Mouse (Mus musculus) neural tube, embryonic 15.5 days (tissue): Measurements from ENCODE around the gene Cradd. TPM values are rescaled to one million over a fixed set of nuclear protein-coding genes. Genes with fewer than 3 reads are reported as not detected.

Source experiments
- ATAC-seq: fragments of 200-750 bp; cut with Nextera tagmentation; 2 replicates; pipeline ENCODE4 v1.8.0; 2017; ENCODE audit warnings: mild to moderate bottlenecking, moderate TSS enrichment, moderate library complexity; ENCODE audit not compliant: low FRiP score
- H3K27ac ChIP-seq: fragments of 300-500 bp; sonication (generic); replicated peaks from 2 replicates; pipeline ENCODE4 v1.5.1; 2015; ENCODE audit warnings: mild to moderate bottlenecking, inconsistent platforms
- H3K27me3 ChIP-seq: fragments of 300-500 bp; sonication (generic); replicated peaks from 2 replicates; pipeline ENCODE4 v1.6.1; 2015; ENCODE audit warnings: inconsistent platforms
- H3K36me3 ChIP-seq: fragments of 300-500 bp; sonication (generic); 2 replicates; pipeline ENCODE4 v1.6.1; 2015; ENCODE audit warnings: inconsistent platforms
- H3K4me1 ChIP-seq: fragments of 300-500 bp; sonication (generic); 2 replicates; pipeline ENCODE4 v1.6.1; 2015; ENCODE audit warnings: inconsistent platforms
- H3K4me2 ChIP-seq: fragments of 300-500 bp; sonication (generic); 2 replicates; pipeline ENCODE4 v1.6.1; 2015; ENCODE audit warnings: inconsistent platforms, mild to moderate bottlenecking, moderate library complexity
- H3K4me3 ChIP-seq: fragments of 300-500 bp; sonication (generic); replicated peaks from 2 replicates; pipeline ENCODE4 v1.5.1; 2015; ENCODE audit warnings: mild to moderate bottlenecking, inconsistent platforms
- H3K9ac ChIP-seq: fragments of 300-500 bp; sonication (generic); replicated peaks from 2 replicates; pipeline ENCODE4 v1.6.1; 2015; ENCODE audit warnings: mild to moderate bottlenecking, inconsistent platforms
- H3K9me3 ChIP-seq: fragments of 300-500 bp; sonication (generic); replicated peaks from 2 replicates; pipeline ENCODE4 v1.6.1; 2016; ENCODE audit warnings: inconsistent platforms
- WGBS: fragments of 180-500 bp; shearing (Covaris S2); methylation state at CpG from one replicate; pipeline ENCODE4 v1.1.7; 2015; ENCODE audit warnings: mixed read lengths; 5-methylcytosine and 5-hydroxymethylcytosine counted together
- polyA plus RNA-seq: library from polyadenylated mRNA; unstranded; fragments of >200 nt; fragmentation: Nextera tagmentation; extraction: Ambion mirVana; gene quantifications from 2 replicates; pipeline ENCODE4 v1.2.1, GENCODE M21; 2015

The Cradd gene
- polyA plus RNA-seq, 1 experiment from 2014 or later, result 8.2 TPM

DNA sequence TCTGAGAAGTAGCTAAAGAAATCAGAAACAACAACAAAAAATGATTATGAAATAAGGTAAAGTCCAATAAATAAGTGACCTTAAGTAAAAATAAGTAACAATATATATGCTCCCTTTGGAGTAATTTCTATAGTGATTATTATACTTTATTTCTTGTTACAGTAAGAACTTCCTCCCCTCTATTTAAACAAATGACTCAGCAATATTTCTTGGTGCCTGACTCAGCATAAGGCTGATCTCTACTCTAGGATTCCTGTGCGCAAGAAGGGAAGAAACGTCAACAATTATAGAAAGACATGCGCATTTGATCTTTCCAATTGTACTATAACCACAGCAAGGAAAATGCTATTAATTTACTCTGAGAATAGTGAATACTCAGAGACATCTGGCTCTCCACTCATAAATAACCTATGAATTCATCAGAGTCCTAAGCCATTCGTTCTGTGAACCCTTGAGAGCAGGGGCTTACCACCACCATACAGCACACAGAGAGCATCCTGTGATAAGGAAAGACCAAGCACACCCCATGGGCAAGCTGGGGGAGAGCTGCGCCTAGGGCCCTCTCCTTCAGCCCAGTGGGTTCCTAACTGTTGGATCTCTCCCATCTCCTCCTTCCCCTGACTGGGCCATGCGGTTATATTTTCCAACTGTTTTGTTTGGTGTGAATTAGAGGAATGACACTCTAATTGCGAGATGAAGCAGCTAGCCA, 113.1 kb downstream of the Cradd start:
- WGBS, result 76% methylated on average over 7 of the region's 7 CpGs
- ATAC-seq, result no peak
- no peak overlapping the region for H3K27ac ChIP-seq

DNA sequence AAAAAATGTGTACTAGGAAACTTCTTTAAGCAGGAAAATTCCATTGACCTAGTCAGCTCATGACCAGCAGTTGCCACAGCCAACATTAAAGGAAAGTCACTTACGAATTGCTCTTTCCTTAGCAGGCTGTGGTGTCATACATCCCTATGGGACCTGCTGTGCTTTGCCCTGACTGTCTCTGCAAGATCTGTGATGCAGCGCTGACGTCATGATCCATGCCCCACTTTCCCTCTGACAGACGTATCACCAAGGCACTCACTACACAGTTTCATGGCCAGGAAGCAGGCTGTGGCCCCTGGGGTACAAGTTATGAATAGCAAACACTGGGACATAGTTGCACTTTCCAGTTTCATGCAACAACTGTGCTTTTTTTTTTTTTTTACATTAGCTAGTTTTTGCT, 113.8 kb downstream of the Cradd start:
- Histone ChIP-seq H3K4me3 (no peak overlapping the region), H3K9me3 (no peaks in the 10 kb centered on the region), H3K27me3 (no peaks in the 10 kb centered on the region), H3K4me1 (no peaks in the 10 kb centered on the region), H3K27ac (no peak overlapping the region), H3K36me3 (no peaks in the 10 kb centered on the region), H3K4me2 (no peak overlapping the region), H3K9ac (no peak overlapping the region)
- no peak for ATAC-seq
- 72% methylated on average over 4 of the region's 4 CpGs for WGBS

More for the DNA sequence above, 113.1 kb downstream of the Cradd start:
- no peak overlapping the region for H3K4me3 ChIP-seq
- H3K4me2 ChIP-seq, result no peak overlapping the region
- no peaks in the 10 kb centered on the region for H3K4me1 ChIP-seq
- H3K27me3 ChIP-seq, result no peaks in the 10 kb centered on the region
- no peaks in the 10 kb centered on the region for H3K9me3 ChIP-seq
- no peak overlapping the region for H3K9ac ChIP-seq
- H3K36me3 ChIP-seq, result no peaks in the 10 kb centered on the region

DNA sequence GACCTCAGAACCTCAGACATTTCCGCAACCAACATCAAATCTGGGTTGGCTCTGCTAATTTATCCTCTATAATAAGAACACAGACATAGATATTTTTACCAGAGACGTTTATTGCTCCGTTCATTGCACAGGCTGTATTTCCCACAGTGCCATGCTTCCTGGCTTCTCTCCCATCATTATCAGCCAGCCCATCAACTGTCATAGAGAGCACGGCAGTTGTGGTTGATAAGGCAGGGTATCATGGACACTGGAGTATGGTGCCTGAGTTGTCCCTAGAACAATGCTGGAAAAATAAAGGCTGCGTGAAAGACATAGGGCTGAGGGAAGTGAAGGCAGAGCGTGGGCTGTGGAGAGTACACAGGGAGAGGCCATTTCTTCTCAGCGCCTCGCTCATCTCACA, 116.5 kb downstream of the Cradd start:
- Histone ChIP-seq H3K27me3 (no peaks in the 10 kb centered on the region), H3K27ac (no peak overlapping the region), H3K9me3 (no peaks in the 10 kb centered on the region), H3K36me3 (no peaks in the 10 kb centered on the region), H3K4me1 (no peaks in the 10 kb centered on the region), H3K9ac (no peak overlapping the region), H3K4me2 (no peak overlapping the region), H3K4me3 (no peak overlapping the region)
- 81% methylated on average over 8 of the region's 8 CpGs for WGBS
- no peak for ATAC-seq

DNA sequence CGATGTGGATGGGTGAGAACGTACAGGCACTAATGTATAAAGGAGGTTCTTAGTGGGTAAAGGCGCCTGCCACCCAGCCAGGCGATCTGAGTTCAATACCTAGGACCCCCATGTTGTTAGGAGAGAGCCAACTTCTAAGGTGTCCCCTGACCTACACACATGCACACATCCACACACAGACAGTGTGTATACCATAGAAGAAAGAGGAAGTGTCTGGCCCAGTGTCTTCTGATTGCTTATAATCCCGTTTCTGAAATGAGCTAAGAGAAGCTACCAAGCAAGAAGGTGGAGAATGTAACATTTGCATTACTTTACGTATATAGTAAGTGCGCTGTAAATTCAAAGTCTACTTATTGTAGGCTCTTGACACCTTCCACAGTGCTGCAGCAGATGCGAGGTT, 122.4 kb downstream of the Cradd start:
- Histone ChIP-seq H3K4me3 (no peak overlapping the region), H3K9me3 (no peaks in the 10 kb centered on the region), H3K27ac (no peak overlapping the region), H3K36me3 (no peaks in the 10 kb centered on the region), H3K27me3 (no peaks in the 10 kb centered on the region), H3K9ac (no peak overlapping the region), H3K4me1 (peaks cover 8% of the 10 kb centered on the region; the same call in 1 of the 2 replicates), H3K4me2 (no peak overlapping the region)
- 86% methylated on average over 8 of the region's 8 CpGs for WGBS
- no peak for ATAC-seq

DNA sequence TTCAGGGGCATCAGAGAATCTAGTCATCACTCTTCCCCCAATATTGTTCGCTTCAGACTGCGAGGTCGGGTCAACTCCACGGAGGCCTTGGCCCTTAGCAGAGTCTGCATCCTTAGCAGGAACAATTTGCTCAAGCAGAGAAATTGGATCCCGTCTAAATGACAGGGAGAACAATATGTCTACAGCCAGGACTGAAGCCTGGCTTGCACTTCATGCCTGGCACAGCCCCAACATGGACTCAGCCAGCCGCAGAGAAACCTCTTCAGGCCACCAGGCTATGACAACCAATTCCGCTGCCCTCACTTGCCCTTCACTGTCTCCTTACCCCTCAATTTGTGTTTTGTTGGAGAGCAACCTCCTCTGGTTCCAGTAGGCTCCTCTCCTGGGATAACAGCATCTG, 123.6 kb downstream of the Cradd start:
- H3K4me2 ChIP-seq, result no peak overlapping the region
- WGBS, result 55% methylated on average over 7 of the region's 7 CpGs
- peaks cover 8% of the 10 kb centered on the region; the same call in 1 of the 2 replicates for H3K4me1 ChIP-seq
- no peaks in the 10 kb centered on the region for H3K27me3 ChIP-seq
- no peaks in the 10 kb centered on the region for H3K36me3 ChIP-seq
- no peaks in the 10 kb centered on the region for H3K9me3 ChIP-seq
- ATAC-seq, result no peak
- no peak overlapping the region for H3K4me3 ChIP-seq
- no peak overlapping the region for H3K9ac ChIP-seq
- no peak overlapping the region for H3K27ac ChIP-seq

DNA sequence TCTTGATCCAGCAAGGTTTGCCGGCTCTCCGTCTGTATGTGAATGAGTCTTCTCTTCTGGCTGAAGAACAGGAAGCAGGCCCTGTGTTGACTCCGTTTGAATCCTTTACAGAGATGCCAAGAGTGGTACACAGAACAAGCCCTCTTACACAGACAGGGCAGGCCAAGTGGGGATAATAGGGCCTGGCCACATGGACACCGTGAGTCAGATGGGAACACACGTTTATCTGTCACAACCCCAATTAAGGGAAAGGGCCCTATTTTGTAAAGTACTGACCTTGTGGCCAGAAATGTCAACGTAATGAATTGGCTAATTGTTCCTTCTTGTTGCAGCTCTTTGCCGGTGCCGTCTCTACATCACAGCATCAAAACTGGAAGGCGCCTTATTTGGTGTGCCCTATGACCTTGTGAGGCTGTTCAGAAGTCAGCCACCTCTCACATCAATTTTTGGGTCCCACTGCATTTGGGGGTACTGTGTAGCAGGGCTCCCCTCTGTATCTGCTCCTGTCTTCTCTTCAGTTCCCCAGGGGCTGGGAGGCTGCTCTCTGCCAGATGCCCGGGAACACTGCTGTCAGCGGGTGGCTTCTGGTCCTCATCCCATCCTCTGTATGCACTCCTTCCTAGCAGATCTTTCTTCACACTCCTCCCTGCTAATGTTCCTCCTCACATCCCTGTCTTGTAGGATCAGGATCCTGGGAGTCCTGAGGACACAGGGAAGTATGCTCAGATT, 124.2 kb downstream of the Cradd start:
- ATAC-seq, result no peak
- H3K9me3 ChIP-seq, result no peaks in the 10 kb centered on the region
- H3K36me3 ChIP-seq, result no peaks in the 10 kb centered on the region
- H3K4me1 ChIP-seq, result peaks cover 12% of the 10 kb centered on the region; the same call in 1 of the 2 replicates
- H3K4me2 ChIP-seq, result no peak overlapping the region
- H3K4me3 ChIP-seq, result no peak overlapping the region
- WGBS, result 52% methylated on average over 11 of the region's 11 CpGs
- no peaks in the 10 kb centered on the region for H3K27me3 ChIP-seq
- H3K9ac ChIP-seq, result no peak overlapping the region
- H3K27ac ChIP-seq, result no peak overlapping the region

DNA sequence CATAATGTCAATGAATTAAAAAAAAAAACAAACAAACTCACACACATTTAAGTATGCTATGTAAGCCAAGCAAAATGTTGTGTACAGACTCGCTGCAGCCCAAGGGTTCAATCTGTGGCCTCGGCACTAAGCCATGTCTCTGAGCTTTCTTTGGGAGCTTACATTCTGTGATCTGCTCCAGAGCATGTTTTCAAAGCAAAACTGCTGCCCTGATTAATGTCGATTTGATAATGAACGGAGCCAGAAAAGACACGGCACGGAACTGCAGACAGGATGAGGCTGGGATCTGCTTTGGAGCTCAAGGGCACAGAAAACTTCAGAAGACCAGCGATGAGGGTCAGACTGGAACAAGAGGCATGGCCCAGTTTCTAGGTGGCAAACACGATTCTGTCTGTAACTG, 126.6 kb downstream of the Cradd start:
- Histone ChIP-seq H3K27me3 (no peaks in the 10 kb centered on the region), H3K4me3 (no peak overlapping the region), H3K9ac (no peak overlapping the region), H3K36me3 (no peaks in the 10 kb centered on the region), H3K9me3 (no peaks in the 10 kb centered on the region), H3K4me1 (peaks cover 20% of the 10 kb centered on the region; the same call in 1 of the 2 replicates), H3K27ac (no peak overlapping the region), H3K4me2 (no peak overlapping the region)
- 87% methylated on average over 8 of the region's 8 CpGs for WGBS
- no peak for ATAC-seq

DNA sequence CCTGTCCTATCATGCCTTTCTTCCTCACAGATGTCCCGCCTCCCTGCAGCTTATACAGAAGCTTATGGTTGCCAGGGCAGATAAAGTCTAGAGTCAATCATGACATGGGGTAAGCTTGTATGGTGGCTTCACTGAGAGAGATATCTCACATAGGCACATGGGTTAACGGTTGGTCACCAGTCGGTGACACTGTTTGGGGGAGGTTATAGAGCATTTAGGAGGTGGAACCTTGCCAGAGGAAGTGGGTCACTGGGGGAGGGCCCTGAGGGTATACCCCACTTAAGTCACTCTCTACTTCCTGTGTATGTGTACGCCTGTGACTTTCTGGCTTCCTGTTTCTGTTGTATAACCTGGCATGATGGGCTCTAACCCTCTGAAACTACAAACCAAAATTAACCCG, 128.2 kb downstream of the Cradd start:
- Histone ChIP-seq H3K9ac (no peak overlapping the region), H3K4me1 (peaks cover 25% of the 10 kb centered on the region; the same call in 1 of the 2 replicates), H3K9me3 (no peaks in the 10 kb centered on the region), H3K27me3 (no peaks in the 10 kb centered on the region), H3K36me3 (no peaks in the 10 kb centered on the region), H3K4me2 (no peak overlapping the region), H3K27ac (no peak overlapping the region), H3K4me3 (no peak overlapping the region)
- 90% methylated on average over 5 of the region's 5 CpGs for WGBS
- no peak for ATAC-seq

DNA sequence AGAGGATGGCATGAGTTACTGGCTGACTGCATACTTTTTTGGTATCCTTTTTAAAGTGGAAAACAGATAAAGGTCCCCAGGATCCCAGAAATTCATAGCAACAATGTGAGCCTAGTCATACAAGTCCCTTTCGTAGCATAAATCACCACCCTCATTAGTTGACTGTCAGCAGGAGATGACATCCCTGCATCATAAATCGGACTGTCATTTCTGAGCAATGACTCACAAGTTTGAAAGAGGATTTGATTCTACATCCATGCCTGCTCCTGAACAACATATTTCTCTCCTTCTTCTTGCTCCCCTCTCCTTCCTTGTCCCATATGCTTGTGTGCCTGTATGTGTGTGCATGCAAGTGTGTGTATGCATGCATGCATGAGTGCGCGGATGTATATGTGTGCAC, 129.2 kb downstream of the Cradd start:
- H3K4me1 ChIP-seq, result peaks cover 26% of the 10 kb centered on the region; the same call in 1 of the 2 replicates
- no peaks in the 10 kb centered on the region for H3K36me3 ChIP-seq

DNA sequence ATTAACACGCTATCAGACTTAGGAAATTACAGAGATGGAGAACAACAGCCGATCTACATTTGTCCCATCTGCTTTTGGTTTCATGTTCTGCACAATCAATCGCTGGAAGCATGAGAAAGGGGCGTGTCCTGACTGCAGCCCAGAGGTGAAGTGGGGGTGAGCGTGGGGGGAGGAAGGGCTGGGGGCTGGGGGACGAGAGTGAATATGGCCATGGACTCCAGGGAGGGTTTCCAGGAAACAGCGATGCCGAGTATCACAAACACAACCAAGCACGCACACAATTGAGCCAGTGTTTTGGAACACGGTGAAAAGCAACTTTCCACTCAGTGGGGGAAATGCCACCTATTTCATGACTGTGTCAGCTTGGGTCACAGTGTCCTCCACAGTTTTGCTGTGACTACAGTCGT, 130.1 kb downstream of the Cradd start:
- Histone ChIP-seq H3K36me3 (no peaks in the 10 kb centered on the region), H3K4me1 (peaks cover 22% of the 10 kb centered on the region; the same call in 1 of the 2 replicates), H3K27ac (no peak overlapping the region), H3K4me3 (no peak overlapping the region), H3K9me3 (no peaks in the 10 kb centered on the region), H3K9ac (no peak overlapping the region), H3K4me2 (peak overlapping the region; percentile 27), H3K27me3 (no peaks in the 10 kb centered on the region)
- no peak for ATAC-seq
- WGBS, result 53% methylated on average over 11 of the region's 11 CpGs

More for the DNA sequence above, 129.2 kb downstream of the Cradd start:
- Histone ChIP-seq H3K4me2 (no peak overlapping the region), H3K27me3 (no peaks in the 10 kb centered on the region), H3K9me3 (no peaks in the 10 kb centered on the region), H3K27ac (no peak overlapping the region), H3K4me3 (no peak overlapping the region), H3K9ac (no peak overlapping the region)
- ATAC-seq, result no peak
- WGBS, result 95% methylated on average over 4 of the region's 4 CpGs

DNA sequence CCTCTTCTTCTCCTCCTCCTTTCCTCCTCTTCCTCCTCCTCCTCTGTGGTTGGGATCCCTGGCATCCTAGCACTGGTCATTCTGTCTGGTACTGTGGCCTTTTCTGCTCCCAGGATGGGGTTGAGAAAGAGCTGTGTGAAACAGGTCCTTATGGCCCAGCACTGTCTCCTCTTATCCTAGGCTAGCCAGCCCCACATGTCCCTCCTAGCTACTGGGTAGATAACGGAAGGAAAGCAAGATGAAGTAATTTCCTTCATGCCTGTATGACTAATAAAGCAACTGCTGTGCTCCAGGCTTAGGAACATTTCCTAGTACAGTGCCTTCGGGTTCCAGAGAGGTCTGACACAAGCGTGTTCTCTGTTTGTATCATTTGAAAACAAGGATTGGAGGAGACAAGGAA, 132.1 kb downstream of the Cradd start:
- no peak overlapping the region for H3K9ac ChIP-seq
- H3K4me3 ChIP-seq, result no peak overlapping the region
- WGBS, result 73% methylated on average over 3 of the region's 3 CpGs
- H3K27ac ChIP-seq, result no peak overlapping the region
- H3K4me1 ChIP-seq, result peaks cover 21% of the 10 kb centered on the region; the same call in 1 of the 2 replicates
- ATAC-seq, result no peak
- no peaks in the 10 kb centered on the region for H3K36me3 ChIP-seq
- H3K27me3 ChIP-seq, result no peaks in the 10 kb centered on the region
- H3K4me2 ChIP-seq, result no peak overlapping the region
- no peaks in the 10 kb centered on the region for H3K9me3 ChIP-seq

DNA sequence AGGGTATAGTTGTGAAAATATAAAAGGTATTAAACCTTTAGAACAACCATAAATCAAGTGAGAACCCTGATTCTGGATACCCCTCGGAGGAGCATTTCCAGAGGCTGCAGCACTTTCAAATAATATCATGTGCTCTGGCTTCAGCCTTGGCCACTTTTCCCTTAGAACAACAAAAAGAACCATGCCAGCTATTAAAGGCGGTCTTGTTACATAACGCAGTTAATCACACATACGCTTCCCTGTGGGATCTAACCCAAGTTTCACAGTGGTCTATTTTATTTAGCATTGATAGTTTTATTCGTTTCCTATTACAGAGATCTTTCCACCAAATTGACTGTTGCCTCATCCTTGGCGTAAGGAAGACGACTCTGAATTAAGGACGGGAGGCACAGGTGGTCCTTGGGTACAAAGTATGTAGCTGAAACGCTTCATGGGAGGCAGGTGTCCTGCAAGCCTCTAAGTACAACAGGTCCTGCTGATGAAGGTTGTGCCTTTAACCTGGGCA, 132.7 kb downstream of the Cradd start:
- no peak for ATAC-seq
- no peaks in the 10 kb centered on the region for H3K9me3 ChIP-seq
- no peaks in the 10 kb centered on the region for H3K36me3 ChIP-seq
- H3K27me3 ChIP-seq, result no peaks in the 10 kb centered on the region
- WGBS, result 77% methylated on average over 9 of the region's 9 CpGs
- peaks cover 21% of the 10 kb centered on the region; the same call in 1 of the 2 replicates for H3K4me1 ChIP-seq
- no peak overlapping the region for H3K4me2 ChIP-seq
- H3K4me3 ChIP-seq, result no peak overlapping the region
- no peak overlapping the region for H3K27ac ChIP-seq
- no peak overlapping the region for H3K9ac ChIP-seq
